Mouse (Mus musculus) liver, embryonic 12.5 days (tissue): ENCODE results near the gene Etv6. TPM values are rescaled to one million over a fixed set of nuclear protein-coding genes. Genes with fewer than 3 reads are reported as not detected.

Source experiments
- ATAC-seq: fragments of 200-750 bp; cut with Nextera tagmentation; 2 replicates; pipeline ENCODE4 v1.8.0; 2017; ENCODE audit warnings: moderate number of reproducible peaks, mild to moderate bottlenecking, moderate library complexity
- H3K27ac ChIP-seq: fragments of 300-500 bp; sonication (generic); 2 replicates; pipeline ENCODE4 v1.5.1; 2016; ENCODE audit warnings: mild to moderate bottlenecking
- H3K27me3 ChIP-seq: fragments of 300-500 bp; sonication (generic); replicated peaks from 2 replicates; pipeline ENCODE4 v1.6.1; 2016; ENCODE audit warnings: mild to moderate bottlenecking, moderate library complexity
- H3K36me3 ChIP-seq: fragments of 300-500 bp; sonication (generic); 2 replicates; pipeline ENCODE4 v1.6.1; 2016; ENCODE audit warnings: mild to moderate bottlenecking, moderate library complexity
- H3K4me1 ChIP-seq: fragments of 300-500 bp; sonication (generic); 2 replicates; pipeline ENCODE4 v1.6.1; 2016
- H3K4me2 ChIP-seq: fragments of 300-500 bp; sonication (generic); 2 replicates; pipeline ENCODE4 v1.6.1; 2016; ENCODE audit warnings: mild to moderate bottlenecking, moderate library complexity
- H3K4me3 ChIP-seq: fragments of 300-500 bp; sonication (generic); 2 replicates; pipeline ENCODE4 v1.5.1; 2016; ENCODE audit warnings: mild to moderate bottlenecking, moderate library complexity
- H3K9ac ChIP-seq: fragments of 300-500 bp; sonication (generic); 2 replicates; pipeline ENCODE4 v1.6.1; 2016; ENCODE audit warnings: mild to moderate bottlenecking, moderate library complexity
- H3K9me3 ChIP-seq: fragments of 300-500 bp; sonication (generic); replicated peaks from 2 replicates; pipeline ENCODE4 v1.6.1; 2016; ENCODE audit warnings: mild to moderate bottlenecking, moderate library complexity
- WGBS: fragments of 180-500 bp; shearing (Covaris S2); methylation state at CpG from one replicate; pipeline ENCODE4 v1.1.7; 2016; ENCODE audit not compliant: insufficient replicate concordance; 5-methylcytosine and 5-hydroxymethylcytosine counted together
- polyA plus RNA-seq: library from polyadenylated mRNA; unstranded; fragments of >200 nt; fragmentation: Nextera tagmentation; extraction: Ambion mirVana; gene quantifications from 2 replicates; pipeline ENCODE4 v1.2.1, GENCODE M21; 2016

Etv6 gene
- polyA plus RNA-seq, 1 experiment from 2014 or later, result 7.9 TPM

GRCm38 (mm10) chr6:134133756-134134155, 98.3 kb downstream of the Etv6 start:
- Histone ChIP-seq H3K4me1 (peaks cover 51% of the 10 kb centered on the region), H3K27me3 (no peaks in the 10 kb centered on the region), H3K27ac (no peak overlapping the region), H3K4me3 (no peak overlapping the region), H3K4me2 (no peak overlapping the region), H3K9ac (no peak overlapping the region), H3K9me3 (0 out of 2 replicates have a peak, but pooled peaks cover 4% of the 10 kb centered on the region), H3K36me3 (peaks cover 21% of the 10 kb centered on the region)
- ATAC-seq, result no peak
- 20% methylated on average over 4 of the region's 4 CpGs for WGBS

- WGBS, result 56% methylated on average over 9 of the region's 9 CpGs
- H3K4me3 ChIP-seq, result no peak overlapping the region
- H3K4me1 ChIP-seq, result peaks cover 51% of the 10 kb centered on the region
- H3K9ac ChIP-seq, result no peak overlapping the region
- no peaks in the 10 kb centered on the region for H3K9me3 ChIP-seq
- no peak overlapping the region for H3K4me2 ChIP-seq
- ATAC-seq, result no peak
- peaks cover 13% of the 10 kb centered on the region for H3K36me3 ChIP-seq
- H3K27me3 ChIP-seq, result no peaks in the 10 kb centered on the region
- H3K27ac ChIP-seq, result no peak overlapping the region
Measured at GRCm38 (mm10) chr6:134134821-134135323, 99.4 kb downstream of the Etv6 start.

- H3K27me3 ChIP-seq, result no peaks in the 10 kb centered on the region
- no peak for ATAC-seq
- H3K4me2 ChIP-seq, result no peak overlapping the region
- 55% methylated on average over 3 of the region's 3 CpGs for WGBS
- H3K36me3 ChIP-seq, result peaks cover 13% of the 10 kb centered on the region
- no peak overlapping the region for H3K9ac ChIP-seq
- no peak overlapping the region for H3K27ac ChIP-seq
- H3K4me1 ChIP-seq, result peaks cover 48% of the 10 kb centered on the region
- H3K9me3 ChIP-seq, result no peaks in the 10 kb centered on the region
- H3K4me3 ChIP-seq, result no peak overlapping the region
Measured at GRCm38 (mm10) chr6:134136315-134136714, 100.8 kb downstream of the Etv6 start.

GRCm38 (mm10) chr6:134139359-134139758, 103.9 kb downstream of the Etv6 start:
- H3K4me2 ChIP-seq, result no peak overlapping the region
- 75% methylated on average over 3 of the region's 3 CpGs for WGBS
- H3K9me3 ChIP-seq, result no peaks in the 10 kb centered on the region
- no peaks in the 10 kb centered on the region for H3K27me3 ChIP-seq
- H3K4me1 ChIP-seq, result peaks cover 49% of the 10 kb centered on the region
- ATAC-seq, result no peak
- H3K36me3 ChIP-seq, result peaks cover 13% of the 10 kb centered on the region
- H3K9ac ChIP-seq, result no peak overlapping the region
- no peak overlapping the region for H3K27ac ChIP-seq
- H3K4me3 ChIP-seq, result no peak overlapping the region

- ATAC-seq, result no peak
- no peaks in the 10 kb centered on the region for H3K27me3 ChIP-seq
- H3K4me3 ChIP-seq, result no peak overlapping the region
- peaks cover 13% of the 10 kb centered on the region for H3K36me3 ChIP-seq
- H3K9ac ChIP-seq, result no peak overlapping the region
- H3K9me3 ChIP-seq, result no peaks in the 10 kb centered on the region
- 54% methylated on average over 16 of the region's 16 CpGs for WGBS
- no peak overlapping the region for H3K27ac ChIP-seq
- peaks cover 44% of the 10 kb centered on the region for H3K4me1 ChIP-seq
- no peak overlapping the region for H3K4me2 ChIP-seq
Measured at GRCm38 (mm10) chr6:134140718-134141615, 105.5 kb downstream of the Etv6 start.

- peaks cover 43% of the 10 kb centered on the region for H3K4me1 ChIP-seq
- no peak for ATAC-seq
- WGBS, result 58% methylated on average over 1 of the region's 1 CpGs
Measured at GRCm38 (mm10) chr6:134141616-134142165, 106.2 kb downstream of the Etv6 start.

GRCm38 (mm10) chr6:134142700-134143099, 107.2 kb downstream of the Etv6 start:
- peaks cover 9% of the 10 kb centered on the region for H3K36me3 ChIP-seq
- H3K4me1 ChIP-seq, result peaks cover 48% of the 10 kb centered on the region
- no peak for ATAC-seq
- no peak overlapping the region for H3K4me3 ChIP-seq
- H3K9ac ChIP-seq, result no peak overlapping the region
- no peaks in the 10 kb centered on the region for H3K27me3 ChIP-seq
- no peaks in the 10 kb centered on the region for H3K9me3 ChIP-seq
- H3K4me2 ChIP-seq, result no peak overlapping the region
- no peak overlapping the region for H3K27ac ChIP-seq
- WGBS, result 82% methylated on average over 11 of the region's 11 CpGs

More at GRCm38 (mm10) chr6:134141616-134142165, 106.2 kb downstream of the Etv6 start:
- H3K4me3 ChIP-seq, result no peak overlapping the region
- no peaks in the 10 kb centered on the region for H3K27me3 ChIP-seq
- no peak overlapping the region for H3K27ac ChIP-seq
- peaks cover 13% of the 10 kb centered on the region for H3K36me3 ChIP-seq
- no peak overlapping the region for H3K4me2 ChIP-seq
- no peak overlapping the region for H3K9ac ChIP-seq
- no peaks in the 10 kb centered on the region for H3K9me3 ChIP-seq

GRCm38 (mm10) chr6:134143649-134144097, 108.2 kb downstream of the Etv6 start:
- Histone ChIP-seq H3K27ac (peak overlapping the region; percentile 59; the same call in 1 of the 2 replicates), H3K27me3 (no peaks in the 10 kb centered on the region), H3K4me1 (peaks cover 54% of the 10 kb centered on the region), H3K9ac (no peak overlapping the region), H3K9me3 (no peaks in the 10 kb centered on the region), H3K4me3 (no peak overlapping the region), H3K4me2 (no peak overlapping the region), H3K36me3 (peaks cover 2% of the 10 kb centered on the region; the same call in 1 of the 2 replicates)
- ATAC-seq, result 0 out of 2 replicates have a peak, but pooled peaks have one; percentile 36
- 52% methylated on average over 3 of the region's 3 CpGs for WGBS

GRCm38 (mm10) chr6:134144231-134145130, 109.0 kb downstream of the Etv6 start:
- peak; percentile 53; the same call in 1 of the 2 replicates for ATAC-seq
- WGBS, result 34% methylated on average over 15 of the region's 15 CpGs
- no peak overlapping the region for H3K9ac ChIP-seq
- H3K4me1 ChIP-seq, result peaks cover 54% of the 10 kb centered on the region
- no peaks in the 10 kb centered on the region for H3K36me3 ChIP-seq
- H3K27ac ChIP-seq, result peak overlapping the region; percentile 59; the same call in 1 of the 2 replicates
- no peaks in the 10 kb centered on the region for H3K9me3 ChIP-seq
- 0 out of 2 replicates have a peak overlapping the region, but pooled peaks have one; percentile 13 for H3K4me2 ChIP-seq
- H3K4me3 ChIP-seq, result no peak overlapping the region
- no peaks in the 10 kb centered on the region for H3K27me3 ChIP-seq

GRCm38 (mm10) chr6:134147596-134148442, 112.3 kb downstream of the Etv6 start:
- Histone ChIP-seq H3K4me3 (no peak overlapping the region), H3K27ac (no peak overlapping the region), H3K9ac (no peak overlapping the region), H3K27me3 (no peaks in the 10 kb centered on the region), H3K9me3 (no peaks in the 10 kb centered on the region), H3K4me1 (peaks cover 60% of the 10 kb centered on the region), H3K4me2 (no peak overlapping the region), H3K36me3 (no peaks in the 10 kb centered on the region)
- no peak for ATAC-seq
- WGBS, result 66% methylated on average over 22 of the region's 22 CpGs
